Mouse (Mus musculus): ENCODE measurements at regions not wholly inside any gene's neighbourhood (a gene's known extent, or its start where the extent isn't known, plus 50 kb on each side); places are given as distances from the start of the nearest gene placed in this dataset.

DNA sequence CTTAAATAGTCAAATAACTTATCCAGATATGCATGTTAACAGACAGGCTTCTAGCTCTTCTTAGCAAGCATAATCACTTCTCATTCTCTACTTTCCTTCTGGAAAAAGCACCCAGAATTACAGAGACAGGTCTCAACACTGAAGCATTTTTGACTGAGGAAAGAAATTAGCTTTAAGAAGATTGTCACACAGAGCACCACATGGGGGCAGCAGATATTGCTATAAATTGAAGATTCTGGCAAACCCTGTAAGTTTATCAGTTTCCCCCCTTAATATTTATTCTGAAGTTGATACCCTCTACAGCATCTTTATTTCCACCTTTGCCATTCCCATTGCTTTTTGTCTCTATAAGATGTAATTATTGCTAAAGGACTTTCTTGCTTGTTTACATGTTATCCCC is 83.4 kb upstream of the Lrrc4c start:
- intact Hi-C loops (cut with DNase I): no loop called here
- peak in 1 of 2 experiments; percentile 17 for DNase-seq (ENCODE audit: low spot score in 2 of 2)

DNA sequence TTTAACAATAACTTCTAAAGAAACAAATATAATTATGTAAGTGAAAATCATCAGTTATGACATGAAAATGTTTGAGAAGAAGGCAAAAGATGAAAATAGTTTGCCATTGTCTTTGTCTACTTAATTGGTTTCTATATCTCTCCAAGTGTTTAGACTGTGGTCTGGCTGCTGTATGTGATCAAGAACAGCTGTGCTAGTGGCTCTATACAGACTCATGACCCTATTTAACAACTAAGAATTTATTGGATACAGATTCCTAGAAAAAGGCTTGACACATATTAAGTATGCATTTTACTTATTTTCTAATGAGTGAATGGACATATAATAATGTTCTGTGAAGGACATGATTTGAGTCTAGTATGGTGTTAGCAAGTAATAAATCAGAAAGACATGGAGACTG is 78.7 kb upstream of the Lrrc4c start:
- no peak for DNase-seq (ENCODE audit: low spot score in 2 of 2)
- intact Hi-C loops (cut with DNase I): no loop called here

DNA sequence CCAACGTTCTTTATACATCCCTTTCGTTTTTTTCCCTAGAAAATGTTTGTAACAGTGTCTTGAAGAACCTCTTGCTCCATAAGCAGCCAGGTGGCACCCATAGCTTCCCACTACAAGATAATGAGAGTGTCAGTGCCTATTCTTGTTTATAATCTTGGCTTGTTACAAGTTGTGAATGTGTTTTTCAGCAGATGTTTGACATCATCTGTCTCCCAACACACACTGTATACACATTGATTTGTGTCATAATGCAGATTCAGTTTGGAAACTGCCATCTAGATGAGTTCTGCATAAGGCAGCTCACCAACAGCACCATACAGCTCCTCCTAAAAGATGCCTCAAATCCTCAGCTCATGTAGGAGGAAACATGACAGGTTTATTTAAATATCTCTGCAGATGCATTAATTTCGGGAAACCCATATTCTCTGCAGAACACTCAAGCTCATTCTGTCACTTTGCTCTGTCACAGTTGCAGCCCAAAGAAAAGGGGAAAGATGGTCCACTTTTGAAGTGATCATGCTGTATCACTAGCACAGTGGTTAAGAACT is 77.4 kb upstream of the Lrrc4c start:
- DNase-seq (ENCODE audit: low spot score in 2 of 2): peak in 1 of 2 experiments; percentile 55
- intact Hi-C loops (cut with DNase I): no loop called here

DNA sequence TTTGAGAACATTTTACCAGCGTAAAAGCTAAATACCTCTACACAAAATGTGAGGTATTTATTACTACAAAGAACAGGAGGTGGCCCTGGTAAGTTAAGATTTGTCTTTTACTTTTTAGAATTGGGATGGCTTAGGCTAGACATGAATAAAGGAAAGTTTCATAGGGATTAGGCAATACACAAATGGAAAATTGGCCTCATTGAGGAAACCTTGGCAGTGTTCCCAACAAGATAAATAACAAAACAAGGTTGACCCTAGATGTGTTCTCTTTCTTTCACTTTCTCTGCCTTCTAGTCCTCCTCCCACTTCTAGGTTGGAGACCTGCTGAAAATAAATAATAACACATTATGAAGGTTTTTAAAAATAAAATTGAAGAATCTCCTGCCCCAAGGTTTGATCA is 64.3 kb upstream of the Lrrc4c start:
- intact Hi-C loops (cut with DNase I): no loop called here
- no peak for DNase-seq (ENCODE audit: low spot score in 2 of 2)

DNA sequence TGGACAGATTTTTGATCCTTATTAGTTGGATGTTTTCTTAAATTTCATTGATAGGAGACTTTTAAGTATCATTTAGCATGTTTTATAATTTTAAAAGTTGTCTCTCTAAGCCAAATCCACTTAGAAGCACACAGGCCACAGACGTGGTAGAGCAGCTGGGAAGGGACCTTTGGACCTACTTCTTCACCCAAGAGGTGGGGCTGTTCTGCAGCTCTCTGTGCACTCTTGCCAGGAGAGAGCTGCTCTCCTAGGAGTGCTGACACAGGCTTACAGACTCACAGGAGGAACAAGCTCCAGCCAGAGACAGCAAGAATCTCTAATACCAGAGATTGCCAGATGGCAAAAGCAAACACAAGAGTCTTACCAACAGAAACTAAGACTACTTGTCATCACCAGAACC is 61.5 kb upstream of the Lrrc4c start:
- intact Hi-C loops (cut with DNase I): no loop called here
- DNase-seq (ENCODE audit: low spot score in 2 of 2): no peak

Measured in left cerebral cortex, postnatal 25 days (tissue).